Mouse (Mus musculus): ENCODE data around the gene Kcnq1. TPM values are rescaled to one million over a fixed set of nuclear protein-coding genes. Genes with fewer than 3 reads are reported as not detected.

Gene Kcnq1
- polyA plus RNA-seq, 1 experiment from 2014 or later: 0.63 TPM

DNA sequence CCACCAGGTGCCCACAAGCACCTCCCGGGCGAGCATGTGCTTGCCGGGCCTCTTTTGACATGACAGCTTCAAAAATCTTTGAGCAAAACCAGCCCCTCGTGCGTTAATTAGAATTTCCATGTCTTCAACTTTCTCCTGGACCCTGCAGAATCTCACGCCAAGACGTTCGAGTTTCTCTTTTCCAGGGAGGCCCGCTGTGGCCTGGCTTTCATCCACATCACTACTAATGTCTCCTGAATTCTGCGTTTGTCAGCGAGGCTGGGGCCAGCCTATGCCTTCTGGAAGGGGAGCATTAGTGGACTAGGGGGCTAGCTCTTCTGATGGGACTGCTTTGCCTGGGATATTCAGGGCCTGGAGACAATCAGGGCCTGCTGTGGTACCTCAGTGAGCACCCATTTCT is 159.2 kb downstream of the Kcnq1 start:
- Histone ChIP-seq H3K36me3 (replicated peaks; ENCODE audit: insufficient read depth, low read length) (peaks cover 2% of the 10 kb centered on the region; the same call in 1 of the 2 replicates), H3K27ac (ENCODE audit: low read depth) (no peak overlapping the region), H3K4me2 (ENCODE audit: low read depth, low read length) (no peak overlapping the region), H3K4me1 (ENCODE audit: insufficient read depth) (no peaks in the 10 kb centered on the region), H3K9me3 (ENCODE audit: low read length) (no peaks in the 10 kb centered on the region), H3K4me3 (ENCODE audit: low read depth, low read length) (no peak overlapping the region), H3K27me3 (ENCODE audit: insufficient read depth, low read length) (no peaks in the 10 kb centered on the region), H3K9ac (replicated peaks) (no peak overlapping the region)
- TF ChIP-seq EP300 (IDR thresholded peaks at IDR 0.05; ENCODE audit: low read depth): no peak
- no peak for TF ChIP-seq CTCF (IDR thresholded peaks at IDR 0.05; ENCODE audit: low read depth)
- ATAC-seq: no peak
- peak; percentile 10 for DNase-seq
- WGBS (ENCODE audit: insufficient replicate concordance): 83% methylated on average over 11 of the region's 11 CpGs

DNA sequence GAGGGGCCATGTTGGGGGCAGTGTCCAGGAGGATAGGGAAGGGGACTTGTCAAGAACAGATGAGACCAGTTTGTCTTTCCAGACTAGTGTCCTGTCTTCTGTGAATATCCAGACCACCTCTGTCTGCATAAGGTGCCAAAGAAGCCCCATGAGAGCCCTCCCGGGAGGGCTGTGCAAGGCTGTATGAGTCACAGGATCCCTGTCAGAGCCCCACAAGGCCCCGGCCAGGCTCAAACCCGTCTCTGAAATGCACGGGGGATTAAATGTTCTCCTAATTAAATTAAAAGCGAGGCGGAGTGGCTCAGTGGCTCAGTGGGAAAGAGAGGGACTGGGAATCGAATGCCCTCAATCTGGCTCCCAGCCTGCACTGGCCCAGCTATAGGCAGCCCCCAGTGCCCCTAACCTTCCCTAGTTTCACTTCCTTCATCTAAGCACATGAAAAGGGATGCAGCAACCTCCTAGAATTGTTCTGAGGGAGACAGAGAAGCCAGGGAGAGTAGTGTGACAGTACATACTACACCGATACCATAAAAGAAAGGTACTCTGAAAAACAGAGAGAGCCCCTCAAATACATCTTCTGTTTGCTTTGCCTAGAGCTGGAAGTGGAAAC is 159.8 kb downstream of the Kcnq1 start:
- WGBS (ENCODE audit: insufficient replicate concordance): 69% methylated on average over 8 of the region's 8 CpGs
- no peaks in the 10 kb centered on the region for H3K9me3 ChIP-seq (ENCODE audit: low read length)
- H3K4me3 ChIP-seq (ENCODE audit: low read depth, low read length): no peak overlapping the region
- no peak overlapping the region for H3K9ac ChIP-seq (replicated peaks)
- H3K27me3 ChIP-seq (ENCODE audit: insufficient read depth, low read length): no peaks in the 10 kb centered on the region
- H3K4me1 ChIP-seq (ENCODE audit: insufficient read depth): no peaks in the 10 kb centered on the region
- TF ChIP-seq EP300 (IDR thresholded peaks at IDR 0.05; ENCODE audit: low read depth) (no peak), CTCF (IDR thresholded peaks at IDR 0.05; ENCODE audit: low read depth) (no peak)
- peaks cover 2% of the 10 kb centered on the region; the same call in 1 of the 2 replicates for H3K36me3 ChIP-seq (replicated peaks; ENCODE audit: insufficient read depth, low read length)
- no peak overlapping the region for H3K4me2 ChIP-seq (ENCODE audit: low read depth, low read length)
- DNase-seq: peak; percentile 10
- no peak overlapping the region for H3K27ac ChIP-seq (ENCODE audit: low read depth)
- ATAC-seq: no peak

GRCm38 (mm10) chr7:143273747-143274146 is 167.6 kb downstream of the Kcnq1 start:
- WGBS (ENCODE audit: insufficient replicate concordance): 86% methylated on average over 4 of the region's 4 CpGs
- Histone ChIP-seq H3K36me3 (replicated peaks; ENCODE audit: insufficient read depth, low read length) (0 out of 2 replicates have a peak, but pooled peaks cover 2% of the 10 kb centered on the region), H3K27me3 (ENCODE audit: insufficient read depth, low read length) (no peaks in the 10 kb centered on the region), H3K4me3 (ENCODE audit: low read depth, low read length) (no peak overlapping the region), H3K27ac (ENCODE audit: low read depth) (no peak overlapping the region), H3K4me2 (ENCODE audit: low read depth, low read length) (no peak overlapping the region), H3K9me3 (ENCODE audit: low read length) (no peaks in the 10 kb centered on the region), H3K9ac (replicated peaks) (no peak overlapping the region), H3K4me1 (ENCODE audit: insufficient read depth) (peaks cover 3% of the 10 kb centered on the region)
- ATAC-seq (no peak), DNase-seq (no peak)
- TF ChIP-seq CTCF (IDR thresholded peaks at IDR 0.05; ENCODE audit: low read depth) (no peak), EP300 (IDR thresholded peaks at IDR 0.05; ENCODE audit: low read depth) (no peak)

- peak; percentile 55 for ATAC-seq
- H3K9ac ChIP-seq (replicated peaks): no peak overlapping the region
- no peak for DNase-seq
- H3K4me1 ChIP-seq (ENCODE audit: insufficient read depth): peaks cover 3% of the 10 kb centered on the region
- WGBS (ENCODE audit: insufficient replicate concordance): 47% methylated on average over 7 of the region's 7 CpGs
- no peaks in the 10 kb centered on the region for H3K36me3 ChIP-seq (replicated peaks; ENCODE audit: insufficient read depth, low read length)
- H3K27ac ChIP-seq (ENCODE audit: low read depth): no peak overlapping the region
- H3K4me3 ChIP-seq (ENCODE audit: low read depth, low read length): no peak overlapping the region
- no peaks in the 10 kb centered on the region for H3K27me3 ChIP-seq (ENCODE audit: insufficient read depth, low read length)
- no peak overlapping the region for H3K4me2 ChIP-seq (ENCODE audit: low read depth, low read length)
- H3K9me3 ChIP-seq (ENCODE audit: low read length): no peaks in the 10 kb centered on the region
- TF ChIP-seq EP300 (IDR thresholded peaks at IDR 0.05; ENCODE audit: low read depth) (no peak), CTCF (IDR thresholded peaks at IDR 0.05; ENCODE audit: low read depth) (no peak)
Observed at GRCm38 (mm10) chr7:143275030-143275429, 168.9 kb downstream of the Kcnq1 start.

DNA sequence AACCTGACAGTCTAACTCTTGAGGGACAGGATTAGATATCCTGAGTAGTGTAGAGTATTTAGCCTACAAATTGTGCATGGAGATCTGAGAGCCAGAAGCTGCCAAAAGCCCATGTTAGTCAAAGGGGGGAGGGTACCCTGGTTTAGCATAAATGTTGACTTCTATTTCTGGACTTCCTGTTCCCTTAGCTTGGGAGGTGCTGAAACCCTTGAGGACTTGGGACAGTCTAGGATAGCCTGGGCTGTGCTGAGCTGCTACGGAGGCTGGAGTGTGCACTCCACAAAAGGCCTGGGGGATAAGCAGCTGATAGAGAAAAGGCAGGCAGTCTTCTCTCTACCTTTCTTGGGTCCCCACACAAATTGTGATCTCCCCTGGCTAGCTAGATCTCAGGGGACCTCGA is 177.5 kb downstream of the Kcnq1 start:
- TF ChIP-seq CTCF (IDR thresholded peaks at IDR 0.05; ENCODE audit: low read depth) (no peak), EP300 (IDR thresholded peaks at IDR 0.05; ENCODE audit: low read depth) (no peak)
- DNase-seq: no peak
- H3K36me3 ChIP-seq (replicated peaks; ENCODE audit: insufficient read depth, low read length): no peaks in the 10 kb centered on the region
- H3K4me2 ChIP-seq (ENCODE audit: low read depth, low read length): no peak overlapping the region
- H3K27ac ChIP-seq (ENCODE audit: low read depth): no peak overlapping the region
- H3K9ac ChIP-seq (replicated peaks): no peak overlapping the region
- ATAC-seq: no peak
- H3K4me3 ChIP-seq (ENCODE audit: low read depth, low read length): no peak overlapping the region
- 56% methylated on average over 2 of the region's 2 CpGs for WGBS (ENCODE audit: insufficient replicate concordance)
- H3K4me1 ChIP-seq (ENCODE audit: insufficient read depth): peaks cover 55% of the 10 kb centered on the region
- no peaks in the 10 kb centered on the region for H3K27me3 ChIP-seq (ENCODE audit: insufficient read depth, low read length)
- no peaks in the 10 kb centered on the region for H3K9me3 ChIP-seq (ENCODE audit: low read length)

- Histone ChIP-seq H3K36me3 (replicated peaks; ENCODE audit: insufficient read depth, low read length) (no peaks in the 10 kb centered on the region), H3K9ac (replicated peaks) (no peak overlapping the region), H3K4me2 (ENCODE audit: low read depth, low read length) (no peak overlapping the region), H3K4me1 (ENCODE audit: insufficient read depth) (peaks cover 66% of the 10 kb centered on the region), H3K27me3 (ENCODE audit: insufficient read depth, low read length) (no peaks in the 10 kb centered on the region), H3K9me3 (ENCODE audit: low read length) (no peaks in the 10 kb centered on the region), H3K4me3 (ENCODE audit: low read depth, low read length) (no peak overlapping the region), H3K27ac (ENCODE audit: low read depth) (no peak overlapping the region)
- no peak for TF ChIP-seq CTCF (IDR thresholded peaks at IDR 0.05; ENCODE audit: low read depth)
- TF ChIP-seq EP300 (IDR thresholded peaks at IDR 0.05; ENCODE audit: low read depth): no peak
- DNase-seq: no peak
- 60% methylated on average over 1 of the region's 1 CpGs for WGBS (ENCODE audit: insufficient replicate concordance)
- no peak for ATAC-seq
Observed at GRCm38 (mm10) chr7:143284866-143285265, 178.7 kb downstream of the Kcnq1 start.
